Mouse (Mus musculus) adrenal gland, adult 2 months (tissue): ENCODE data around the gene Mdp1. TPM values are rescaled to one million over a fixed set of nuclear protein-coding genes. Genes with fewer than 3 reads are reported as not detected.

ENCODE experiments used
- DNase-seq: peaks from one replicate; pipeline ENCODE4 v3.0.0; 2021
- long read RNA-seq: library from polyadenylated mRNA; stranded (forward); transcript quantifications from one replicate; pipeline ENCODE4 v2.0.0, GENCODE M21; 2021
- polyA plus RNA-seq: library from polyadenylated mRNA; depleted of rRNA; stranded (reverse); fragments of >200 nt; gene quantifications from 2 replicates; pipeline ENCODE4 v1.2.3, GENCODE M21; 2012; rRNA removed
- total RNA-seq, 2 experiments: library from RNA; stranded (reverse); gene quantifications; 2 replicates each; pipeline ENCODE4 v1.2.3; 2021

Gene Mdp1
- total RNA-seq (10 to 100 TPM; 57.9 to 58.2 TPM), polyA plus RNA-seq (13.8 and 17.9 TPM in 2 replicates)
- long read RNA-seq, transcript Mdp1-201 (6 exons, 1,733 nt): major isoform, 43 of 58 reads
- long read RNA-seq, transcript Mdp1-202 (5 exons, 1,730 nt): minor isoform, 10 of 58 reads
- long read RNA-seq, partial matches to known transcripts: 2 of 58 reads
- long read RNA-seq, other reads (novel, unspliced or antisense): 3 of 58 reads

DNA sequence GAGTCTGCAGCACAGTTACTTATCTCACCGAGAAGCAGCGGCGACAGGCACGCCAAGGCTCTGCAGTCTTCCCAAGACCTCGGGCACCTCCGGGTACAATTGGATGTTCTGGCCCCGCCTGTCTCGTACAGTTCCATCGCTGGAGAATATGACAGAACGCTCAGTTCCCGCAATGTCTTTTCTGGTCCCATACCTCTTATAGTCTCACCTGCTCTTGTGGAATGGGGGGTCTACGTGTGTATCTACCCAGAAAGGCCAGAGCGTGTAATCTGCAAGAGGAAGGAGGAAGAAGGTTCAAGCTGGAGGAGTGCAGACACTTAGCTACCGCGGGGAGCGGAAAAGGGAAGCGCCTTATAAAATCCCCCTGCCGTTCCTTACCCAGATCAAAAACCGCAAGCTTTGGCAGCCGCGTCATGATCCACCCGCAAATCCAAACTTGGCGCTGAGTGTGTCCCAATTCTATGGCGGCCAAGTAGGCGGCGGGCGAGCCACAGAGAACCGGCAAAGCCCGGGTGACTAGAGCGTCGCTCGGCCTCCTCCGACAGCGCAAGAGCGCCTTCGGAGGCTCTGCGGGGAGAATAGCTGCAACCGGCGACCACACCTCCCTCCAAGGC is at the start of gene Mdp1:
Gene Mdp1, minus strand, starts transcription at position 549 of the 614 bp plus-strand sequence.
- DNase-seq: peak; percentile 89

DNA sequence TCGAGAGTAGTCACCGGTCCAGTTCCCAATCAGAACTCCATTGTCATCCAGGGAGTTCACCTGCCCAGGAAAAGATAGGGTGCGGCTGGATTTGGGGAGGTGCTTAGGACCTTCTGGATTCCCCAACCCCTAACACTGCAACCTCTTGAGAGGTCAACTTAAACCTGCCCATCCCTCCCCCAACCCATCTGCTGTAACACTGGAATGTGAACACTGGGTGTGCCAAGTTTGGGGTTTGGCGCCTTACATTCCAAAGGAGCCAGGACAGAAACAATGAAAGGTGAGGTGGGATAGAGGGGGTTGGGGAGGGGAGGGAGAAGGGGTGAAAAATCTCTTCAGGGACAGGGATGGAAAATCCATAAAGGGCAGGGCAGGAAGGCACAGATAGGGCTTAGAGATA is 49.2 kb upstream of the Mdp1 start:
- DNase-seq: no peak

DNA sequence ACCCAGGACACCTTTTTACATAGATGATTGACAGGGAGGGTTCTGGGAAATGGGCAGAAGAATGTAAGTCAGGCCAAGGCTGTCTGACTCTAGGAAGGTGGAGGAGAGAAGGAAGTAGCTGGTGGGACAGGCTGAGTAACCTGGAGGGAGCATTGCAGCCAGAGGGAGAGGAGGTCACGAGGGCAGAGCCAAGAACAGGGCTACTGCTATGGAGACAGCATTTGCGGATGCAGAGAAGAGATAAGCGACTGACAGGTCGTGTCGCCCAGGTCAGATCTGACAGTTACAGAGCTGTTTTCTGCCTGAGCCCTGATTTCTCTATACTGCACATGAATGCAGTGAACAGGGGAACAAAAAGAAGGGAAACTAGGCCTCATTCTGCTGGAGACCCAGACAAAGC is 47.1 kb upstream of the Mdp1 start:
- no peak for DNase-seq

DNA sequence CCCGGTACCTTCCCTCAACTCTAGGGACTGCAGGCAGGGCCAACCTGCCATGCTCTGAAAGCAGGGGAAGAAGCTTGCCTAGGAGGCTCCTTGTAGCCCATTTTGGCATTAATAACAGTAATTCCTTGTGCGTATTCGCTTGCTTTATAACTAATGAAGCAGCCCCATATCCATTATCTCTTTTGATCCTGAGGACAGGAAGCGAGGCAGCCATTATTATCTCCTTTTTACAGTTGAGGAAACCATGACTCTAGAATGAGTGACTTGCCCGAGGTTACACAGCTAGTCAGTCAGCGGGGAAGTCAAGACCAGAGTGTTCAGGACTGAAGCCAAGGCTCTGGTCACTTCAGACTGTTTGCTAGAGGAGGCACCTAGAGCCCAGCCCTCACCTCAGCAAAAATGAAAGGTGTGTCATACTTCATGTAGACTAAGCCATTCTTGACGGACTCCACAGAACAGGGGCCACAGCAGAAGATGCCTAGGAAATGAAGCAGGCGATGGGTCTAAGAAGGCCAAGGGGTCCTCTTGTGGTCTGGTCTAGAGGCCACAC is 45.8 kb upstream of the Mdp1 start:
- DNase-seq: no peak

DNA sequence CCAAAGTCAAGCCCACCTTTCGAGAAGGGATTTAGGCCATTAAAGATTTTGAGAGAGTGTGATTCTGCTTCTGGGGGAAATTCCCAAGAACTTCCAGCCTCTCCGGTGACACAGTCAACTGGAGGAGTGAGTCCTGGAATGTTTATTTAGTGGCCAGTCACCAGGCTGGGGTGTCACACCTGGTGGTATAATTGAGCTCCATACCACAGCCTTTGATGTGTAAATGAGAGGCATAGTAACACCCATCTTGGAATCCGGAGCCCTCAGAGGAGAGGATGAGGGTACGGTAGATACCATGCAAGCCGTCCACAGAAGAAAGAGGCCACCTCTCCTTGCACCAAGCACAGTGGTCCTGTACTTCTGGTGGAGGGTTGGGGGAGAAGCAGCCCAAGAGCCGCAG is 42.5 kb upstream of the Mdp1 start:
- no peak for DNase-seq

DNA sequence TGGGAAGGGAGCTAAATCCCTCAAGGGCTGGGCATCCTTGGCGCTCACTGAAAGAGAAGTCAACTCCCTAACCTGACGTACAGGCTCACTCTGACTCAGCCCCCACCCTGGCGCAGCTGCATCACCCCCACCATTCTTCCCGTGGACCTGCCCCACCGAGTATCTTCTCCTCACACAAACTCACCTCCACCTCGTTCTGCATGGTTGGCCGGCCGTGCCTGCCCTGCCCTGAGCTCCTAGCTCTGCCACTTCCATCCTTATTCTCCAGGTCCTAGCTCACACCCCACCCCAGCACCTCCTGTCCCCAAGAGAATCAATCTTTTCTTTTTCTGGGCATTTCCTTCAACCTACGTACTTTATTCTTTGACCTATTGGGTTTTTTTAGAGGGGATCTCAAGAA is 40.8 kb upstream of the Mdp1 start:
- DNase-seq: no peak

DNA sequence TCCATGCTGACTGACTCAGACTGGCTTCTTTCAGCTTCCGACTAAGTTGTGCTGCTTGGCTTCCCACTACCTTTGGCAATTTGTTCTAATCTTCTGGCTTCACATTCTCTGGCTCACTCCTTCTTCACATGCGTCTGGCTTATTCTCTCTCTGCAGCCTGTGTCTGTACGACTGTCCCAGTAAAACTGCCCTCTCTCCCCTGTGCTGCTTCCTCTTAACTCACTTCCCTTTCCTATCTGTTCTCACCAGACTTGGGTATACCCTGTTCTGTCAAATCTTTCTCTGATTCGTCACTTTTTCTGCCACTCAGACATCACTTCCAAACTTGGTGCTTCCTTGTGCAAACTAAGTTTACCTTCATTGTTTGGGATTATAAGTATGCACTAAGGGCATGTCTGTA is 36.9 kb upstream of the Mdp1 start:
- DNase-seq: no peak

DNA sequence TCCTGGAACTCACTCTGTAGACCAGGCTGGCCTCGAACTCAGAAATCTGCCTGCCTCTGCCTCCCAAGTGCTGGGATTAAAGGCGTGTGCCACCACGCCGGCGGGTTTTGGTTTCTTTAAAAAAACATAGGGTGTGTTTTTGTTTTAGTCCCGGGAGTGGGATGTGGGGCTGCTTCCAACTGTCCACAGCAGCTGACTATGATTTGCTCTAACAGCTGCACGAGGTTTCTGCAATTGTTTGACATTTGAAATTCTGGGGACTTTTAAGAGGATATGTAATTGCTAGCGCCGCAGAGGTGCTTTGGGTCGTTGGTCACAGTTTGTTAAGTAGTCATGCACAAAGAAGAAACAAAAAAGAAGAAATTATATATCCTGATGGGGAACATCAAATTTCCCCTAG is 29.1 kb upstream of the Mdp1 start:
- no peak for DNase-seq

DNA sequence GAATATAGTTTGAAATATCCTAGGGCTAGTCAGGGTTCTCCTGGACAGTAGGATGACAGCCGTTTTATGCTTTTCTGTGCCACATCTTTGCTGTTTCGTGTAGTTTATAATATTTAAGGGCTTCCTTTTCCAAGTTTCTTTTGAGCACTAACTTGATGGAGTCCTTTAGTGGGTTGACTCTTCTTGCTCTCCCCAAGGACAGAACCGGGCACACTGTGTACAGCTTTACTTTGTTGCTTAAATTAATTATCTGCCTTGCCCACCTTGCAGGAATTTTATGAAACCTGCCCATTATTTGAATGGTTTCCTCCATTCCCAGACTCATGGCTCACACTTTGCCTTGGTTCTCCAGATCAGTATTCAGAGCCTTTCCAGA is 21.8 kb upstream of the Mdp1 start:
- DNase-seq: no peak

DNA sequence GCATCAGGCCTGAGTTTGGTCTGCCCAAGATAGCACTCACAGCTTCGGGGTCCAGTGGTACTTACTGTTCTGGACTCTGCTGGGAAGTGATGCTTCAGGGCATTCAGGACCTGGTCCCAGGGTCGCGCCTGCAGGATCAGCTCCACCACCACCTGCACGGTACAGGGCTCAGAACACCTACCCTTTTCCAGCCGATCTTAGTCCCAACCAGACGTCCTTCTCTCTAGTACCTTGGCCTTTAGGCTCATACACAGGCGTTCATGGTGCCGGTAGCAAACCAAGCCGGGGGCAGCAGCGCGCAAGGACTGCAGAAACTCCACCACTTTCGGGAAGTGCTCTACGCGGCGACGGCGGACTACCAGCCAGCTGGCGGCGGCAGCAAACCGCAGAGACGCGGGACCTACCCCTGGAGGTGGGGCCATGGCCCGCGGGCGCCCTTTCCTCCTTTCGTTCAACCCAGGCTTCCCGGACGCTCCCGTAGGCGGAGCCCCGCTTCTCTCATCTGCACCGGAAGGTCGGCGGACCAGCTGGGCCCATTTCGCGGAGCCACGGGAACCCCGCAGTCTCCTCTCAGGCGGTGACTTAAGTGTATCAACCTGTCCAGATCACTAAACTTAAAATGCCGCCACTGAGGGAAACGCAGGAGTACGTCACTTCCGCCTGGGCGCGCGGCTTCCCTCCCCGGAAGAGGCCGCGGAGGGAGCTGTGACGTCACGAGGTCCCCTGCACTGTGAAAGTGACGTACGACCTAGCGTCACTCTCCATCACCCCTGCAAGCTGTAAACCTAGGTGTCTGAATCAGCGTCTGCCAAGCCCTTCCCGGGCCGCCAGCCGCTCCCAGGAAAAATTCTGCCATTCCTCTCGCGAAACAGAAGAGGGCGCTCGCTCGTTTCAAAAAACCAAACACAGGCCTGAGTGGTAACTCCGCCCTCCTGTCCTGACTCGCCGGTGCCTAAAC is 21.1 kb upstream of the Mdp1 start, which contains the start of gene Tinf2:
Gene Tinf2, minus strand, starts transcription at position 661 of the 958 bp plus-strand sequence.
- peak; percentile 95 for DNase-seq

DNA sequence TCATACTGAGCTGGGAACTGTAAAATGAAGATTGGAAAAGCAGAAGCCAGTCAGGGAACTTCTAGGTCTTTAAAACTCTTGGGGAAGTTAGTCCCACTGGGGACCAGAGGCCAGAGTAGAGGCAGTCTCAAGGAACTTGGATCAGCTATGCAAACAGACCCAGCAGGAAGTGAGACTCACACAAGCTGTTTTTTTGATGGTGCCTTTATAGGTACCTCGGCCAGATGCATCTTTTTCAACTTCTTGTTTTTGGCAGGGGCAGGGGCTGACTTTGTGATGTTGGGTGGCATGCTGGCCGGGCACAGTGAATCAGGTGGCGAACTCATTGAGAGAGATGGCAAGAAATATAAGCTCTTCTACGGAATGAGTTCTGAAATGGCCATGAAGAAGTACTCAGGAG is 17.3 kb upstream of the Mdp1 start:
- DNase-seq: no peak

DNA sequence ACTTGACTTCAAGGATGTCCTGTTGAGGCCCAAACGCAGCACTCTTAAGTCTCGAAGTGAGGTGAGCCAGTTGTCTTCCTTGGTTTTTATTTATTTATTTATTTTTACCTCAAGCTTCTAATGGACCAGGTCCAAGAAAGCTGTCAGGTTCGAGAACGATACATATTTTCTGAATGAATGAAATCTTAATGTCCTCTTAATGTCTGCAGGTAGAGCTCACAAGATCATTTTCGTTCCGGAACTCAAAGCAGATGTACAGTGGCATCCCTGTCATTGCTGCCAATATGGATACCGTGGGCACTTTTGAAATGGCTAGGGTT is 12.4 kb upstream of the Mdp1 start:
- DNase-seq: no peak

DNA sequence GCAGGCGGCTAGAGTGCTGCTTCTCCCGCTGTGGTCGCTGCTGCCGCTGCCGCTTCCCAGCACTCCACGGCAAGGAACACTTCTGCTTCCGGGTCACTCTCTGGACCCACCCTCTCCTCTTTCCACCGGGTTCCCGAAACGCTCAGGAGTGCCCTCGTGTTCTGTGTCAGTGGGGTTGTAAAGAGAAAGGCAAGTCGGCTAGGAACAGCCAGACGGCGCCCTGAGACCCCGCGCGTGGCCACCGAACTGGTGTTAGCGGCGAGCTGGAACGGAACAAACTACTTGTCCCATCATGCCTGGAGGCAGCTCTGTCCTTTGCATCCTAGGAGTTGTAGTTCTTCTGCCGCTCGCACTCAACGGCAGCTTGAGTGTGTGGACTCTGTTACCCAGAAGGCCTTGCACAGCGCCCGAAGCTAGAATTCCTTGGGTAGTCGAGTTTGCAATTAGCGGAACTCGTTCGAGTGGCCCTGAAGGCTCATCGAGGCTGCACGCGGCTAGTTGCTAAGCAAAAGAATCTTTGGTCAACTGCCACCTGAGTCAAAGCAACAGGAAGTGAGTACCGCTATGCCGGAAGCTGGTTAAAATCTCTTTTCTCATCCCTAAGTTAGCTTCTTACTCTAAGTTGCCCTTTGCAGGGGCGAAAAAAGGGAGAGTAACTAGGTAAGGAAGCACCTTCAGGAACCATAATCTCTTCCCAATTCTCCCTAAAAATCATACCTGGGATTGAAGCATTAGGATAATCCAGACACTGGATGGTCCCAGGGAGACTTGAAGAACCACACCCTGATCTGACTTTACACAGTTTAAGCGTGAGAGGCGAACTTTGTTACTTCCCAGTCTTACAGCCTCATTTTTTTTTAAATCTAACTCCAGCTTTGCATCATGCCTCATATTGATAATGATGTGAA is 11.8 kb upstream of the Mdp1 start, which contains the start of the genes Gmpr2 and Nedd8:
Gene Gmpr2, plus strand, starts transcription at position 109 of the 908 bp plus-strand sequence.
Gene Nedd8, minus strand, starts transcription at position 292 of the 908 bp plus-strand sequence.
- DNase-seq: peak; percentile 94

DNA sequence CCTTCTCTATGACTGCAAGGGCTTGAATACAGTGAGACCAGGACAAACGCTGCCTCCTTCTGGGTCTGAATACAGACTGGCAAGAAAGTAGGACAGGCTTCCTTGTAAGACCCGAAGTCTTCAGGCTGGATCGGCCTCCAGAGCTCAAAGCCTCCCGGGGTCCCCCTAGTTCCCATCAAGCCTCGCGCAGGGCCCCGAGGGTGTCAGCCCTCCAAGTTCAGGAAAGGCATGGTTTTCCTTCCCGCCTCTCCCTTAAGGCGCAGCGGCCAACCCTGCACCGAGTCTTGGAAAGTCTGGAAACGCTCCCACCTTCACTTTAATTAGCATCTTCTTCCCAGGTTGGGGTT is 11.2 kb upstream of the Mdp1 start:
- no peak for DNase-seq

DNA sequence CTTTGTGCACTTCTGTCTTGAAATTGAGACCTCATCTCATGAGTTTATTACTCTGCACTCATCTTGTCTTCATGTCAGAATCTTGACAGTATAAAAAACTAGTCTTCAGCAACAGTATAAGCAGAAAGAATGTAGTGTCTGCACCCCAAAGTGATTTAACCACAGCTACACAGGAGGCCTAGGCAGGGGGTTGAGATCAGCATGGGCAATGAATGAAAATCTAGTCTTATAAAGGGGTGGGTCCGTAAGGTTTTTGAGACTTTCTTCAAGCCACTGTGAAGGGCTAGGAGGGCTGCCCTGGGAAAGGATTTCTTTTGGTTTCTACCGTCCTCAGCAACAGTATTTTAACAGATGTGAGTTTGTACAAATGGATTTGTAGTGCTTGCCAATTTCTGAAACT is 328 bp upstream of the Mdp1 start:
- no peak for DNase-seq

DNA sequence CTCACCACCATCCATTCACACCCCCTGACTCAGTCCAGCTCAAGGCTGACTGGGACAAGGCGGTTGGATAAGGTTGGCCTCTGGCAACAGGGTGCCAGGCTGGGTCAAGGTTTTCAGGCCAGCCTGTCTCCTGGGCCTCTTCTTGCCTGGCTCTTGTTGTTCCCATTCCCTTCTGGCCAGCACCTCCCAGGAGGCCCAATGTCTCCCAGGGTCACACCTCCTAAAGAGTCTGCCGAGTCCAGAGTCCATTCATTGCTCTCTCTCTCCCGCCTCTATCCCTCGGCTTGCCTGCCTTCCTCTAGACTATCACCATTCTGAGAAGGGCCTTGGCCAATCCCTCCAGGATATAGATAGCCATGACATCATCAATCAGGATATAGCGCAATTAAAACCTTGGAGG is 2.3 kb downstream of the Mdp1 start:
- DNase-seq: peak; percentile 88

DNA sequence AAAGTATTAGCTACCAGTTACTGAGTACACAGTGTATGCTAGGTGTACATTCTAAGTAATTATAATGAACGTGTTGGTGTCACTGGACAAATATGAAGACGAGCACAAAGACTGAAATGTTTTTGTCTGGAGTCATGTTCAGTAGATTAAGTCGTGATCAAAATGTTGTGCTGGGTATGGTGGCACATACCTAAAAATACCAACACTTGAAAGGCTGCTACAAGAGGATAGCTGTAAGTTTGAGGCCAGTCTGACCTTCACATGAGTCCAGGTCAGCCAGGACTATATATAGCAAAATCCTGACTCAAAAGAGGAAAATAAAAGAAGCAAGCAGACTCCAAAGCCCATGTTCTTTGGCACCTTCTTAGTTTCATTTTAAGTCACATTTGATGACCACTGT is 3.4 kb downstream of the Mdp1 start:
- DNase-seq: no peak

DNA sequence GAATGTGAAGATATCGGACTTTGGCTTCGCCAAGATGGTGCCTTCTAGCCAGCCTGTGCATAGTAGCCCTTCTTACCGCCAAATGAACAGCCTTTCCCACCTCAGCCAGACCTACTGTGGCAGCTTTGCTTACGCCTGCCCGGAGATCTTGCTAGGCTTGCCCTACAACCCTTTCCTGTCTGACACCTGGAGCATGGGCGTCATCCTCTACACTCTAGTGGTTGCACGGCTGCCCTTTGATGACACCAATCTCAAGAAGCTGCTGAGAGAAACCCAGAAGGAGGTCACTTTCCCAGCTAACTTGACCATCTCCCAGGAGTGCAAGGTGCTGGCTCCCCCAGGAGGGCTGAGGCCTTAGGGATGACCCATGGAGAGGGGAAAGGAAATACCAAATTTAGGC is 8.8 kb downstream of the Mdp1 start:
- no peak for DNase-seq

DNA sequence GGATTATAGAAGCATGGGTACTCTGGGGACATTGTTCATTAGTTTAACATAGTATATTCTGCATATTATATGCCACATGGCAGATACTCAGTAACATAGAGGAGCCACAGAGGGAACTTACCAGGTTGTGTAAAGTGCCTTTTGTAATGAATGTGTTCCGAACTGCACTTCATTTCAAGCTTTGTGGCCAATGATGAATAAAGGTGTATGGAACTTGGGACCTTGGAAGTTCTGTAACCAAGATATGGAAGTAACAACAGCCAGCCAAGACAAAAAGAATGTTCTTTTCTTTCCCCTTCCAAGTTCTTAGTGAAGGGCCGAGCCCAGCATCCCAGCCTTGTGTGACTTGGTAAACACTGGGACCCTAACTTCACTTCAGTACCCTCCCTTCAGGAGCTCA is 10.4 kb downstream of the Mdp1 start, which contains the start of gene Tssk4:
Gene Tssk4, plus strand, starts transcription at position 301 of the 400 bp plus-strand sequence.
- no peak for DNase-seq

DNA sequence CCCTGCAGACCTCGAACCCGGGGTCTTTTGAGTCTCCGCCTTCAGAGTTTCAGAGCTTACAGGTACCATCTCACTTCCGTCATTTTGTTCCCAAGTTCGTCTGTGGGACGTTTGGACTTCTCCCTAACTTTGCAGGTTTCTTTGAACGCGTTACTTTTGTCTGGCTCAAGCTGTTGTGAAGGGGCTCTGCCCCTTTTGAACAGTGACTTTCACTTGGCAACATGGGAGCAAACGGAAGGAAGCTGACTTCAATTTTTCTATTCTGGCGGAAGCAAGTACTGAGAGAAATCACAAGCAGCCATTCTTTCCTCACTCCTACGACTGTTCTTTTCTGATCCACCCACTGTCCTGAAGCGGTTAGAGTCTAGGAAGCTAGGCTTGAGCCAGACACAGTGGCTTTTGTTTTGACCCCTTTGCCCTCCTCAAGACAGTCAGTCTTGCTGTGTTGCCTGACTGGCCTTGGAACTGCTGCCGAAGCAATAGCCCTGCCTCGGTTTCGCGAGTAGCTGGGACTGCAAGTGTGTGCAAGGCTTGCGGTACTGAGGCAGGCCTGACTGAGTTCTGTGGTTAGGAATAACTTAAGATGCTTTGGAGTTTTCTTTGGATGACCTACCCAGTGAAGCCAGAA is 15.9 kb downstream of the Mdp1 start:
- no peak for DNase-seq
